Mouse (Mus musculus): Measurements from ENCODE around the gene Plppr3. TPM values are rescaled to one million over a fixed set of nuclear protein-coding genes. Genes with fewer than 3 reads are reported as not detected.
A peak's percentile ranks its signal among the peaks of the same experiment; 100 is the strongest.
"Not testable (repeated sequence)": the region's sequence is repeated elsewhere in the genome, so short reads cannot be mapped to it uniquely, and the experiment has no call there.

Gene Plppr3
- polyA plus RNA-seq, 1 experiment from 2014 or later: 102 TPM

GRCm38 (mm10) chr10:79892451-79893118, 18.2 kb upstream of the Plppr3 start:
- Histone ChIP-seq H3K4me1 (peaks cover 10% of the 10 kb centered on the region), H3K36me3 (replicated peaks) (peaks cover 33% of the 10 kb centered on the region), H3K27me3 (ENCODE audit: poor library complexity, severe bottlenecking) (peaks cover 84% of the 10 kb centered on the region)
- not testable (repeated sequence) for H3K27ac ChIP-seq, H3K9me3 ChIP-seq, H3K4me3 ChIP-seq
- 47% methylated on average over 22 of the region's 22 CpGs for WGBS
- DNase-seq (ENCODE audit: extremely low spot score, low spot score): peak; percentile 85

DNA sequence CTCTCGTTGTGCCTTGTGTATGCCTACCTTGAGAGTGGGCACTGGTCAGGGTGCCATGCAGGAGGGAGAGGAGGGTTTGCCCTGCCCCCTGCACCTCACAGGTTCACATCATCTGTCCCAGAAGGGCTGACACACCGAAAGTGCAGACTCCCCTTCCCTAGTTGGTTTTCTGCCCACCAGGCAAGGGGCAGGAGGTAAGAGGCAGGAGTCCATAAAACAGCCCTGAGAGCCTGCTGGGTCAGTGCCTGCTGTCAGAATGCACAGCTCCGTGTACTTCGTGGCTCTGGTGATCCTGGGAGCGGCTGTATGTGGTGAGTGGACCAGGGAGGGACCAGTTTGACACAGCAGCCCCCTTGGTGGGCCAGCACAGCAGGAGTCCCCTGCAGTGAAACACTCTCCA, 16.2 kb upstream of the Plppr3 start, which contains the start of gene Cfd:
Gene Cfd (plus strand): TSS at position 184 of the 400 bp plus-strand sequence.
- no peak within 1 kb of the TSS for H3K27ac ChIP-seq
- H3K27me3 ChIP-seq (ENCODE audit: poor library complexity, severe bottlenecking): peaks cover 73% of the 10 kb centered on the region
- H3K9me3 ChIP-seq: no peaks in the 10 kb centered on the region
- H3K36me3 ChIP-seq (replicated peaks): peaks cover 14% of the 10 kb centered on the region
- no peak for DNase-seq (ENCODE audit: extremely low spot score, low spot score)
- 0 out of 2 replicates have a peak within 1 kb of the TSS, but pooled peaks have one; percentile 9 for H3K4me3 ChIP-seq
- 0 out of 2 replicates have a peak, but pooled peaks cover 4% of the 10 kb centered on the region for H3K4me1 ChIP-seq
- 55% methylated on average over 5 of the region's 5 CpGs for WGBS

DNA sequence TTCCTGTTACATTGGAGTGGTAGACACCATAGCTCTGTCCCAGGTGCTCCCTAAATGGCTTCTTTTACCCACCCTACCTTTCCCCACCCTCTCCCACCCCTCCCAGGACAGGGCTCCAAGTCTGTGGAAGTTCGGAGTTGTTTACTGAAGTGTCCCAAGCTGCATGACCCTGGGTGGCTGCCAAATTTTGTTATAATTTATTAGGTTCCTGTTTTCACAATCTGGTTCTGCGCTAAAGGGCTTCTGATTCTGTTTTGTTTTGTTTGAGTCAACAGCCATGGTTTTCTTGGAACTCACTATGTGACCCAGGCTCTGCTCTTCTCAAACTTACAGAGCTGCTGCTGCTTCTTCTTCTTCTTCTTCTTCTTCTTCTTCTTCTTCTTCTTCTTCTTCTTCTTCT, 15.0 kb upstream of the Plppr3 start:
- Histone ChIP-seq H3K4me1 (0 out of 2 replicates have a peak, but pooled peaks cover 4% of the 10 kb centered on the region), H3K9me3 (no peaks in the 10 kb centered on the region), H3K27ac (no peak overlapping the region), H3K36me3 (replicated peaks) (peaks cover 3% of the 10 kb centered on the region; the same call in 1 of the 2 replicates), H3K4me3 (no peak overlapping the region), H3K27me3 (ENCODE audit: poor library complexity, severe bottlenecking) (peaks cover 63% of the 10 kb centered on the region)
- WGBS: 78% methylated on average over 2 of the region's 2 CpGs
- DNase-seq (ENCODE audit: extremely low spot score, low spot score): no peak

DNA sequence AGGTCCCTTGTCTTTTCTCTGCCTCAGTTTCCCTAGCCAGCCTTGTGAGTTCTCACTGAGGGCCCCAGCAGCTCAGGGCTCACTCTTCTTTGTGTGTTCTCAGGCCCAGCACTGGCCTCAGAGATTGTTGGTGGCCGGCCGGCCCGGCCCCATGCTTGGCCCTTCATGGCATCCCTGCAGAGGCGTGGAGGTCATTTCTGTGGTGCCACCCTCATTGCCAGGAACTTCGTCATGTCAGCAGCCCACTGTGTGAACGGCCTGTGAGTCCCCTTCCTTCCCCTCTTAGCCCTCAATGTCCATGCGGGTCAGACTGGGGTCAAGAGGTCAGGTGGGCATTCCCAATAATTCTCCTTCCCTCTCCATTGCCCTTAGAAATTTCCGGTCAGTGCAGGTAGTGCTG, 12.2 kb upstream of the Plppr3 start:
- H3K4me3 ChIP-seq: no peak overlapping the region
- peaks cover 69% of the 10 kb centered on the region for H3K27me3 ChIP-seq (ENCODE audit: poor library complexity, severe bottlenecking)
- WGBS: 82% methylated on average over 8 of the region's 8 CpGs
- H3K9me3 ChIP-seq: no peaks in the 10 kb centered on the region
- no peak overlapping the region for H3K27ac ChIP-seq
- H3K36me3 ChIP-seq (replicated peaks): no peaks in the 10 kb centered on the region
- H3K4me1 ChIP-seq: peaks cover 20% of the 10 kb centered on the region
- DNase-seq (ENCODE audit: extremely low spot score, low spot score): no peak

DNA sequence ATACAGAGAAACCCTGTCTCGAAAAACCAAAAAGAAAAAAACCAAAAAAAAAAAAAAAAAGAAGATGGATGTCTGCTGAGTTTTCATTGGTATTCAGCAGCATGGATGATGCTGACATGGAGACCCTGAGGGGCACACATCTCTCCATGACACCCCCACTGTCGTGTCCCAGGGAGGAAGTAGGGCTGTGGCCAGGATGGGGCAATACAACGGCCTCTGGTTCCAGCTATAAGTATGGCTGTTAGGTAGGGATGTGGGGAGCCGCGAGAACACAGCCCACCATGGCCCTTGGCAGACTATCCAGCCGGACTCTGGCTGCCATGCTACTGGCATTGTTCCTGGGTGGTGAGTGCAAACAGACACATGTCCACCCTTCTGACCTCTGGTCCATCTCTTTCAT, 11.6 kb upstream of the Plppr3 start, which contains the start of gene Elane:
Gene Elane (plus strand): TSS at position 194 of the 400 bp plus-strand sequence.
- Histone ChIP-seq H3K4me3 (no peak within 1 kb of the TSS), H3K27me3 (ENCODE audit: poor library complexity, severe bottlenecking) (peaks cover 69% of the 10 kb centered on the region), H3K27ac (no peak within 1 kb of the TSS), H3K9me3 (no peaks in the 10 kb centered on the region), H3K4me1 (peaks cover 20% of the 10 kb centered on the region), H3K36me3 (replicated peaks) (no peaks in the 10 kb centered on the region)
- 85% methylated on average over 6 of the region's 6 CpGs for WGBS
- DNase-seq (ENCODE audit: extremely low spot score, low spot score): no peak

DNA sequence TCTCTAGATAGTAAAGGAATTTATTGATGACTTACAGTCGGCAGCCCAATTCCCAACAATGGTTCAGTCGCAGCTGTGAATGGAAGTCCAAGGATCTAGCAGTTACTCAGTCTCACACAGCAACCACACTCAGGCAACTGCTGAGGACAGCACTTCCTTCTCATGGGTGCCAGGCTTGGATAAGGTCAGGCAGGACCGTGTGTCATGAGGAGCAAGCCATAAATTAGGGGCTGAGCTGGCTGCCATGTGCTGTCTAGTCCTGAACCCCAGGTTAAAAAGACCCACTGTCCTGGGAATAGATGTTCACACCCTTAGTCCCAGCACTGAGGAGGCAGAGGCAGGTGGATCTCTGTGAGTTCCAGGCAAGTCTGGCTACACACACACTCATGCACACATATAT, 10.5 kb upstream of the Plppr3 start:
- Histone ChIP-seq H3K27me3 (ENCODE audit: poor library complexity, severe bottlenecking) (peaks cover 69% of the 10 kb centered on the region), H3K4me1 (peaks cover 23% of the 10 kb centered on the region)
- H3K4me3 ChIP-seq; DNase-seq (ENCODE audit: extremely low spot score, low spot score); H3K36me3 ChIP-seq (replicated peaks); H3K27ac ChIP-seq; H3K9me3 ChIP-seq: not testable (repeated sequence)
- WGBS: 86% methylated on average over 3 of the region's 3 CpGs

GRCm38 (mm10) chr10:79884446-79884845, 10.0 kb upstream of the Plppr3 start:
- Histone ChIP-seq H3K27me3 (ENCODE audit: poor library complexity, severe bottlenecking) (peaks cover 71% of the 10 kb centered on the region), H3K27ac (no peak overlapping the region), H3K4me3 (no peak overlapping the region), H3K36me3 (replicated peaks) (no peaks in the 10 kb centered on the region), H3K9me3 (no peaks in the 10 kb centered on the region), H3K4me1 (peaks cover 25% of the 10 kb centered on the region)
- WGBS: 83% methylated on average over 4 of the region's 4 CpGs
- DNase-seq (ENCODE audit: extremely low spot score, low spot score): no peak

- H3K27ac ChIP-seq: no peak overlapping the region
- no peaks in the 10 kb centered on the region for H3K36me3 ChIP-seq (replicated peaks)
- 16% methylated on average over 22 of the region's 22 CpGs for WGBS
- peak overlapping the region; percentile 24 for H3K4me3 ChIP-seq
- peaks cover 29% of the 10 kb centered on the region for H3K4me1 ChIP-seq
- H3K27me3 ChIP-seq (ENCODE audit: poor library complexity, severe bottlenecking): peaks cover 74% of the 10 kb centered on the region
- DNase-seq (ENCODE audit: extremely low spot score, low spot score): peak; percentile 76
- H3K9me3 ChIP-seq: no peaks in the 10 kb centered on the region
Observed at GRCm38 (mm10) chr10:79883297-79884084, 9.1 kb upstream of the Plppr3 start.

DNA sequence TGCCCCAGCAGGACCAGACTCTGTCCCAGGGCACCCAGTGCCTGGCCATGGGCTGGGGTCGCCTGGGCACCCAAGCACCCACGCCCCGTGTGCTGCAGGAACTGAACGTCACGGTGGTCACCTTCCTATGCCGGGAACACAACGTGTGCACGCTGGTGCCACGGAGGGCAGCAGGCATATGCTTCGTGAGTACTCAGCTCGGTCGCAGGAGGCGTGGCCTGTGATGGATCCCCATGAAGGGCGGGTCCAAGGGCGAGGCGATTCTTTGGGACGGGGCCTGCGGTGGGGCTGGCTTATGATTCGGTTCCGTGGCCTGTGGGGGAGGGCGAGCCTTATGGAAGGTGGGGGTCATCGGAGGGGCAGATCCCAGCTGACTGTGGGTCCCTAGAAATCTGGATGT, 7.5 kb upstream of the Plppr3 start:
- no peak for DNase-seq (ENCODE audit: extremely low spot score, low spot score)
- no peaks in the 10 kb centered on the region for H3K36me3 ChIP-seq (replicated peaks)
- peaks cover 40% of the 10 kb centered on the region for H3K4me1 ChIP-seq
- H3K4me3 ChIP-seq: peak overlapping the region; percentile 36
- peaks cover 67% of the 10 kb centered on the region for H3K27me3 ChIP-seq (ENCODE audit: poor library complexity, severe bottlenecking)
- no peaks in the 10 kb centered on the region for H3K9me3 ChIP-seq
- WGBS: 8% methylated on average over 22 of the region's 22 CpGs
- peak overlapping the region; percentile 31; the same call in 1 of the 2 replicates for H3K27ac ChIP-seq

DNA sequence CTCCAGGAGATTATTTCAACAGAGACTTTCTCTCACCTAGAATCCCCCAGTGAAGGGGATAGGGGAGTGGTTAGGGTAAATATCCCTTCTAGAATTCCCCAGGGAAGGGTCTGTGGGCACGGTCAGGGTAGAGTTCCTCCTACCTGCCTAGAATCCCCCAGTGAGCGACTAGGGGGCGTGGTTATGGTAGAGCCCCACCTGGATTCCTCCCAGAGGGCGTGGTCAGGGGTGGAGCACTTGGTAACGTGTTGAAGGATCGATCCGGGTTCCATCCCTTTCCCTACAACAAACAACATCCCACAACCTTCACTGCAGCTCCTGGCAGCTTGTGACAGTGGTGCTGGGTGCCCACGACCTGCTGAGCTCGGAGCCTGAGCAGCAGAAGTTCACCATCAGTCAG, 6.3 kb upstream of the Plppr3 start:
- Histone ChIP-seq H3K9me3 (no peaks in the 10 kb centered on the region), H3K27me3 (ENCODE audit: poor library complexity, severe bottlenecking) (peaks cover 67% of the 10 kb centered on the region), H3K4me1 (peaks cover 41% of the 10 kb centered on the region), H3K4me3 (peak overlapping the region; percentile 15; the same call in 1 of the 2 replicates), H3K27ac (no peak overlapping the region), H3K36me3 (replicated peaks) (no peaks in the 10 kb centered on the region)
- WGBS: 17% methylated on average over 9 of the region's 9 CpGs
- no peak for DNase-seq (ENCODE audit: extremely low spot score, low spot score)

DNA sequence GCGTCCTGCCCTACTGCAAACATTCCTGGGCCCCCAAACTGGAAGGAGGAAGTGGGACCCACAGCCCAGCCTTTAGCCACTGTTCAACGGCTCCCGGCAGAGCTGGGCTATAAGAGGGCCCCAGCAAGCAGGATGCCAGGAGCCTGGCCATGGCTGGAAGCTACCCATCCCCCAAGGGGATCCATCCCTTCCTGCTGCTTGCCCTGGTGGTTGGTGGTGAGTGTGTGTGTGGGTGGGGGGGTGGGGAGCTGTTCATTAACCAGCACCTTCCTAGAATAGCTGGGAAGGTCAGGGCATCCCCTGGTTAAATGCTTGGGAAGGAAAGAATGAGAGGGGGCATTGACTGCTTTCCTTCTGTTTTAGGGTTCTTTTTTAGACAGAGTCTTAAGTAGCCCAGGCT, 5.1 kb upstream of the Plppr3 start:
- no peak overlapping the region for H3K4me3 ChIP-seq
- no peak for DNase-seq (ENCODE audit: extremely low spot score, low spot score)
- WGBS: 45% methylated on average over 3 of the region's 3 CpGs
- H3K36me3 ChIP-seq (replicated peaks): no peaks in the 10 kb centered on the region
- no peak overlapping the region for H3K27ac ChIP-seq
- peaks cover 53% of the 10 kb centered on the region for H3K4me1 ChIP-seq
- no peaks in the 10 kb centered on the region for H3K9me3 ChIP-seq
- H3K27me3 ChIP-seq (ENCODE audit: poor library complexity, severe bottlenecking): peaks cover 75% of the 10 kb centered on the region

DNA sequence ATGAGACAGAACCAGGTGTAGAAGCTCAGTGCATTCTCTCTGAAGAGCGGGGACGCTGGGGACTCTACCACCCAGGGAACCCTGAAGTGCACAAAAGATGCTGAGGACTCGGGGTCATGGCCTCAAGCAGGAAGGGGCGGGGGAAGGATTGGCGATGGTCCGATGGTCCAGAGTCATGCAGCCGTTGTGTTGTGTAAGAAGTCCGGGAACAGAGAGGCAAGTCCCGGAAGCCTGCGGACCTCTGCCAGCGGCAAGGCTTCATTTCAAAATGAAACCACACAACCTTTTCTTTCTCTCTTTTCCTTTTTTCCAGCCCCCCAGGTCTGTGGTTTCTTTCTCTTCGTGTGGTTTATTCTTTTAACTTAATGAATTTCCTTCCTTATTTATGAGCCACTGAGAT, 3.3 kb upstream of the Plppr3 start:
- no peak for DNase-seq (ENCODE audit: extremely low spot score, low spot score)
- Histone ChIP-seq H3K27ac (no peak overlapping the region), H3K9me3 (no peaks in the 10 kb centered on the region), H3K4me3 (no peak overlapping the region), H3K4me1 (peaks cover 62% of the 10 kb centered on the region), H3K27me3 (ENCODE audit: poor library complexity, severe bottlenecking) (peaks cover 57% of the 10 kb centered on the region), H3K36me3 (replicated peaks) (peaks cover 2% of the 10 kb centered on the region)
- 55% methylated on average over 12 of the region's 12 CpGs for WGBS

DNA sequence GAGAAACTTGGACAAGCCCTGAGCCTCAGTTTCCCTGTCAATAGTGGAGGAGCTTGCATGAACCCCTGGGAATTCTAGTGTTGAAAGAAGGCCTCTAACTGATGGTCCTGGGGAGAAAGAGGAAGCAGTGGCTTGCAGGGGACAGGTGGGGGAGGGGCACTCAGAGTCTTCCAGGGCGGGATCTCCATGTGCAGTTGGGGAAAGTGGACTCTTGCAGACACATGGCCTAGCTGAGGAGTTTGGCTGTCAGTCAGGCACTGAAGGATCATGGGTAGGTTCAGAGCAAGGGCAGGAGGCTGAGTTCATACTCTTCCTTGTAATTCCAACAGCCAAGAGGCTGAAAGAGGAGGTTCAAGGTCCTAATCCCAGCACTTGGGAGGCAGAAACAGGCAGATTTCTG, 2.7 kb upstream of the Plppr3 start:
- Histone ChIP-seq H3K36me3 (replicated peaks) (peaks cover 8% of the 10 kb centered on the region), H3K9me3 (no peaks in the 10 kb centered on the region), H3K4me1 (peaks cover 61% of the 10 kb centered on the region), H3K27ac (no peak overlapping the region), H3K27me3 (ENCODE audit: poor library complexity, severe bottlenecking) (peaks cover 52% of the 10 kb centered on the region), H3K4me3 (no peak overlapping the region)
- WGBS: 58% methylated on average over 1 of the region's 1 CpGs
- DNase-seq (ENCODE audit: extremely low spot score, low spot score): no peak
